Mouse (Mus musculus): ENCODE results near the gene Ccdc3. TPM values are rescaled to one million over a fixed set of nuclear protein-coding genes. Genes with fewer than 3 reads are reported as not detected.
"Not testable (repeated sequence)": the region's sequence is repeated elsewhere in the genome, so short reads cannot be mapped to it uniquely, and the experiment has no call there.

Ccdc3 gene
- total RNA-seq (2015) (not detected in 2 replicates), total RNA-seq (2017) (not detected in 2 replicates)

GRCm38 (mm10) chr2:5137500-5138286, at the start of gene Ccdc3:
Gene Ccdc3 (plus strand): TSS chr2:5137776.
- no peak for ATAC-seq (ENCODE audit: poor library complexity, severe bottlenecking)

- not testable (repeated sequence) for ATAC-seq (ENCODE audit: poor library complexity, severe bottlenecking)
Measured at GRCm38 (mm10) chr2:5090385-5090784, 47.2 kb upstream of the Ccdc3 start.

GRCm38 (mm10) chr2:5094876-5095275, 42.7 kb upstream of the Ccdc3 start:
- ATAC-seq (ENCODE audit: poor library complexity, severe bottlenecking) = no peak

- ATAC-seq (ENCODE audit: poor library complexity, severe bottlenecking) = no peak
Measured at GRCm38 (mm10) chr2:5095316-5095715, 42.3 kb upstream of the Ccdc3 start.

GRCm38 (mm10) chr2:5097786-5098445, 39.7 kb upstream of the Ccdc3 start:
- no peak for ATAC-seq (ENCODE audit: poor library complexity, severe bottlenecking)

- ATAC-seq (ENCODE audit: poor library complexity, severe bottlenecking) = no peak
Measured at GRCm38 (mm10) chr2:5099176-5099575, 38.4 kb upstream of the Ccdc3 start.

- ATAC-seq (ENCODE audit: poor library complexity, severe bottlenecking) = no peak
Measured at GRCm38 (mm10) chr2:5101743-5102245, 35.8 kb upstream of the Ccdc3 start.

- no peak for ATAC-seq (ENCODE audit: poor library complexity, severe bottlenecking)
Measured at GRCm38 (mm10) chr2:5102891-5103290, 34.7 kb upstream of the Ccdc3 start.

GRCm38 (mm10) chr2:5112785-5113291, 24.7 kb upstream of the Ccdc3 start:
- ATAC-seq (ENCODE audit: poor library complexity, severe bottlenecking) = no peak

- ATAC-seq (ENCODE audit: poor library complexity, severe bottlenecking) = no peak
Measured at GRCm38 (mm10) chr2:5114386-5114785, 23.2 kb upstream of the Ccdc3 start.

GRCm38 (mm10) chr2:5116856-5117532, 20.6 kb upstream of the Ccdc3 start:
- no peak for ATAC-seq (ENCODE audit: poor library complexity, severe bottlenecking)

GRCm38 (mm10) chr2:5125506-5125905, 12.1 kb upstream of the Ccdc3 start:
- ATAC-seq (ENCODE audit: poor library complexity, severe bottlenecking) = no peak

- no peak for ATAC-seq (ENCODE audit: poor library complexity, severe bottlenecking)
Measured at GRCm38 (mm10) chr2:5127369-5127768, 10.2 kb upstream of the Ccdc3 start.

- no peak for ATAC-seq (ENCODE audit: poor library complexity, severe bottlenecking)
Measured at GRCm38 (mm10) chr2:5129099-5129498, 8.5 kb upstream of the Ccdc3 start.

GRCm38 (mm10) chr2:5132046-5132445, 5.5 kb upstream of the Ccdc3 start:
- no peak for ATAC-seq (ENCODE audit: poor library complexity, severe bottlenecking)

- ATAC-seq (ENCODE audit: poor library complexity, severe bottlenecking) = no peak
Measured at GRCm38 (mm10) chr2:5134959-5135743, 2.4 kb upstream of the Ccdc3 start.

- no peak for ATAC-seq (ENCODE audit: poor library complexity, severe bottlenecking)
Measured at GRCm38 (mm10) chr2:5139961-5140360, 2.4 kb downstream of the Ccdc3 start.

GRCm38 (mm10) chr2:5144446-5144845, 6.9 kb downstream of the Ccdc3 start:
- ATAC-seq (ENCODE audit: poor library complexity, severe bottlenecking) = no peak

GRCm38 (mm10) chr2:5147907-5148306, 10.3 kb downstream of the Ccdc3 start:
- no peak for ATAC-seq (ENCODE audit: poor library complexity, severe bottlenecking)

- no peak for ATAC-seq (ENCODE audit: poor library complexity, severe bottlenecking)
Measured at GRCm38 (mm10) chr2:5154711-5155110, 17.1 kb downstream of the Ccdc3 start.

Measured in megakaryocyte, adult 5-6 weeks (primary cell).